Mouse (Mus musculus): ENCODE measurements around the gene Mtcl1.

DNA sequence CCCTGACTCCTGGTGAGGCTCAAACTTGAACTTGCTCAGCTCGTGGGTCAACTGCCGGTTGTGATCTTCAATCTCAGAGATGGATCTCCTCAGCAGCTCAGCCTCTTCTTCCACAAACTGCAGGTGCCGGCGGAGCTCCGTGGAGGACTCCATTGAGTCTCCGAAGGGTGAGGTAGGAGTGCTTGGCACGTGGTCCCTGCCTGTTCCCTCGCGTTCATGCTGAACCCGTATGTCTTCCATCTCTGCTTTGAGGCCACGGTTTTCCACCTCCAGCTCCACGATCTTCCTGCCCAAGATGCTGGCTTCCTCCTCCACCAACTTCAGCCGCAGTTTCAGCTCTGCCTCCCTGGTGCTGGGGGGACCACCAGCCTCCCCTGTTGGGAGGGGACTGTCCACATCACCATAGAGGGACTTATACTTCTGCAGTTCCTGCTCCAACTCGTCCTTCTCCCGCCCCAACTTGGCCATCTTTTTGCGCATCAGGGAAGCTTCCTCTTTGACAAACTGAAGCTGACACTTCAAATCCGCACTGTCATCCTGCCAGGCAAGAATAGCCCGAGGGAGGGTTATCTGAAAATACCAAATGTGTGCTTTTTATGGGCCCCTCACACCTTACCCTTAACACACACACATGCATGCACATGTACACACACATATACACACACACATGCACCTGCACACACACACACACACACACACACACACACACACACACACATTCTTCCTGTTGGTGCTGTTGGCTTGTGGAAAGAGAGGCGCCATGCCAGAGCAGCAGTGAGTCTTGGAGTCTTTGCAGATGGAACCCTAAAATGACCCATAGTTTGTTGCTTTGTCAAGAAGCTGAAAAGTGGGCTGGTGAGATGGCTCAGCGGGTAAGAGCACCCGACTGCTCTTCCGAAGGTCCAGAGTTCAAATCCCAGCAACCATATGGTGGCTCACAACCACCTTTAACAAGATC lies 69.4 kb downstream of the Mtcl1 start:
- TF ChIP-seq CTCF (IDR thresholded peaks at IDR 0.05; ENCODE audit: low read depth, low read length) = no peak
- no peak for TF ChIP-seq POLR2A (IDR thresholded peaks at IDR 0.05; ENCODE audit: borderline replicate concordance, low read depth, low read length)
